ENCODE assay signal across 24 mouse cellular contexts in genomic region chr15:36684684-36685083, GRCm38 (mm10).
"Had no signal": no experiment of that assay in that cellular context is flagged by ENCODE, and none has a peak within 500 bp of the region (broad histone marks: within the 10 kb centered on the region; RNA-seq: fewer than 3 reads in every experiment).

No protein-coding gene starts in this region.

- H3K27me3 ChIP-seq: heart, embryonic 12.5 days; hindbrain, embryonic 12.5 days; intestine, embryonic 15.5 days; limb, embryonic 13.5 days; limb, embryonic 15.5 days had no signal

- H3K27ac ChIP-seq: heart, adult 2 months; heart, embryonic 10.5 days; hindbrain, embryonic 10.5 days; hindbrain, embryonic 12.5 days; hindbrain, embryonic 14.5 days; intestine, embryonic 15.5 days; layer of hippocampus, adult 2 months; limb, embryonic 13.5 days; limb, embryonic 15.5 days; liver, embryonic 12.5 days had no signal

- H3K36me3 ChIP-seq: heart, embryonic 10.5 days; heart, embryonic 12.5 days; hindbrain, embryonic 10.5 days; hindbrain, embryonic 12.5 days; intestine, embryonic 15.5 days; limb, embryonic 13.5 days; limb, embryonic 15.5 days; liver, embryonic 12.5 days had no signal

- H3K4me3 ChIP-seq: heart, adult 2 months; heart, embryonic 10.5 days; heart, embryonic 12.5 days; hindbrain, embryonic 10.5 days; hindbrain, embryonic 12.5 days; intestine, embryonic 15.5 days; layer of hippocampus, adult 2 months; limb, embryonic 13.5 days; limb, embryonic 15.5 days; liver, embryonic 12.5 days had no signal

- DNase-seq: gastrocnemius, postnatal 14 days; gastrocnemius, postnatal 36 days; heart, adult 2 months; heart, postnatal 10 days; heart, postnatal 4 days; kidney, adult 18-20 months; kidney, adult 8-10 months; kidney, postnatal 10 days; kidney, postnatal 25 days; kidney, postnatal 4 days; left cerebral cortex, postnatal 4 days had no signal

- ATAC-seq: hindbrain, embryonic 16.5 days; inflammation-experienced regulatory T-cells, adult 6 months; intestine, embryonic 15.5 days; intestine, postnatal 0 days; liver, embryonic 12.5 days had no signal
